ENCODE assay signal across 8 mouse cellular contexts in genomic region chr15:102245461-102245881, GRCm38 (mm10). TPM values are rescaled to one million over a fixed set of nuclear protein-coding genes. Genes with fewer than 3 reads are reported as not detected.
DNase-seq lines count a peak whose midpoint lies in the region; ATAC-seq lines count a peak whose summit lies in the region.

No protein-coding gene starts in this region.

- H3K27ac ChIP-seq in kidney, embryonic 14.5 days (ENCODE audit: low read depth, low read length), result peak overlapping the region; percentile 96
- peak overlapping the region; percentile 92 for H3K27ac ChIP-seq in brown adipose tissue, adult 24 weeks (replicated peaks; ENCODE audit: low read depth, low read length)
- H3K27ac ChIP-seq in hindbrain, embryonic 15.5 days (replicated peaks), result peak overlapping the region; percentile 89
- peak overlapping the region; percentile 69 for H3K27ac ChIP-seq in macrophage

- H3K4me2 ChIP-seq in kidney, embryonic 14.5 days (replicated peaks; ENCODE audit: low read depth, low read length), result peak overlapping the region; percentile 81
- H3K4me2 ChIP-seq in hindbrain, embryonic 15.5 days, result peak overlapping the region; percentile 97

- peaks cover 37% of the 10 kb centered on the region for H3K79me2 ChIP-seq in macrophage (ENCODE audit: inconsistent target)

- no peak for DNase-seq in kidney, postnatal 14 days
- no peak for DNase-seq in urinary bladder, adult 2 months (ENCODE audit: low spot score)
- DNase-seq in embryo, embryonic 10.5 days (ENCODE audit: low spot score), result no peak

- no peaks in the 10 kb centered on the region; the same call in 1 of the 2 replicates for H3K36me3 ChIP-seq in kidney, embryonic 14.5 days (ENCODE audit: control insufficient read depth, insufficient read depth, low read length)
- no peaks in the 10 kb centered on the region for H3K36me3 ChIP-seq in hindbrain, embryonic 15.5 days
- H3K36me3 ChIP-seq in macrophage (ENCODE audit: inconsistent target), result no peaks in the 10 kb centered on the region

- H3K27me3 ChIP-seq in kidney, embryonic 14.5 days (ENCODE audit: control insufficient read depth, insufficient read depth, low read length), result no peaks in the 10 kb centered on the region; the same call in 1 of the 2 replicates
- H3K27me3 ChIP-seq in hindbrain, embryonic 15.5 days, result peaks cover 49% of the 10 kb centered on the region

- peak overlapping the region; percentile 74 for H3K9ac ChIP-seq in kidney, embryonic 14.5 days (ENCODE audit: low read depth, low read length)
- H3K9ac ChIP-seq in hindbrain, embryonic 15.5 days, result peak overlapping the region; percentile 67

- peaks cover 49% of the 10 kb centered on the region for H3K4me1 ChIP-seq in kidney, embryonic 14.5 days (ENCODE audit: control insufficient read depth, insufficient read depth, low read length)
- H3K4me1 ChIP-seq in brown adipose tissue, adult 24 weeks (ENCODE audit: control insufficient read depth, insufficient read depth, insufficient read length, low read length), result peaks cover 16% of the 10 kb centered on the region
- H3K4me1 ChIP-seq in hindbrain, embryonic 15.5 days (replicated peaks), result peaks cover 51% of the 10 kb centered on the region

- peak overlapping the region; percentile 66 for H3K4me3 ChIP-seq in kidney, embryonic 14.5 days (ENCODE audit: low read length)
- peak overlapping the region; percentile 95 for H3K4me3 ChIP-seq in brown adipose tissue, adult 24 weeks (ENCODE audit: insufficient read depth, low read depth, low read length)
- peak overlapping the region; percentile 62 for H3K4me3 ChIP-seq in hindbrain, embryonic 15.5 days
- H3K4me3 ChIP-seq in macrophage (ENCODE audit: inconsistent target), result peak overlapping the region; percentile 50

- no peak for ATAC-seq in kidney, embryonic 14.5 days (ENCODE audit: low FRiP score, low TSS enrichment)
- no peak for ATAC-seq in hindbrain, embryonic 15.5 days (ENCODE audit: low FRiP score, low read depth)
- ATAC-seq in monocyte, adult 5-6 weeks (replicated peaks; ENCODE audit: insufficient number of reproducible peaks, low FRiP score, low TSS enrichment, poor library complexity, severe bottlenecking), result no peak

- WGBS in kidney, embryonic 14.5 days, result 3% methylated on average over 14 of the region's 14 CpGs
- WGBS in hindbrain, embryonic 15.5 days, result 6% methylated on average over 14 of the region's 14 CpGs
- WGBS in macrophage (ENCODE audit: missing documents), result 24% methylated on average over 14 of the region's 14 CpGs

- H3K9me3 ChIP-seq in kidney, embryonic 14.5 days (ENCODE audit: control insufficient read depth, low read length), result no peaks in the 10 kb centered on the region
- no peaks in the 10 kb centered on the region for H3K9me3 ChIP-seq in hindbrain, embryonic 15.5 days

RNA-seq across cellular contexts. Expression of gene Rarg, which starts 11.8 kb away (rescaled TPM):
- polyA plus RNA-seq in kidney, embryonic 14.5 days (2014; fragmentation: Nextera tagmentation; extraction: Ambion mirVana), result 17.9 and 23.9 TPM in 2 replicates
- polyA plus RNA-seq in brown adipose tissue, adult 24 weeks (2012; ENCODE audit: insufficient read depth, insufficient read length, missing spikeins), result 10.3 and 12.1 TPM in 2 replicates
- 5.8 and 6.3 TPM in 2 replicates for polyA plus RNA-seq in hindbrain, embryonic 15.5 days (2015; fragmentation: Nextera tagmentation; extraction: Ambion mirVana)
- 10 to 100 TPM in 25 of 26 experiments, 1 to 10 TPM in 1; 9.2 to 63.4 (median 21.5) TPM for total RNA-seq in macrophage (2018; cell fraction: chromatin; rRNA removed)
- 10 to 100 TPM in 25 of 26 experiments, 1 to 10 TPM in 1; 9.0 to 21.1 (median 17.2) TPM for total RNA-seq in macrophage (2018; cell fraction: cytosol; rRNA removed)
- 10 to 100 TPM; 14.7 to 49.4 (median 23.3) TPM for total RNA-seq in macrophage (2018; cell fraction: nucleus; rRNA removed)
- 4.7 to 19.6 TPM (median 7.5 TPM) in 3 replicates for polyA plus RNA-seq in macrophage (2018)
- 72.2 and 76.7 TPM in 2 replicates for polyA plus RNA-seq in urinary bladder, adult 2 months (2012; rRNA removed)
- total RNA-seq in monocyte, adult 5-6 weeks (2017), result 18.8 to 30.0 TPM (median 26.6 TPM) in 3 replicates

RNA-seq across cellular contexts. Expression of gene Itgb7, which starts 13.7 kb away (rescaled TPM):
- 1.1 and 1.7 TPM in 2 replicates for polyA plus RNA-seq in kidney, embryonic 14.5 days (2014; fragmentation: Nextera tagmentation; extraction: Ambion mirVana)
- polyA plus RNA-seq in brown adipose tissue, adult 24 weeks (2012; ENCODE audit: insufficient read depth, insufficient read length, missing spikeins), result 2.0 and 4.6 TPM in 2 replicates
- 1.1 and 1.2 TPM in 2 replicates for polyA plus RNA-seq in hindbrain, embryonic 15.5 days (2015; fragmentation: Nextera tagmentation; extraction: Ambion mirVana)
- 10 to 100 TPM in 1 of 26 experiments, 1 to 10 TPM in 25; 1.1 to 10.8 (median 4.2) TPM for total RNA-seq in macrophage (2018; cell fraction: chromatin; rRNA removed)
- 10 to 100 TPM in 10 of 26 experiments, 1 to 10 TPM in 16; 5.1 to 12.2 (median 8.6) TPM for total RNA-seq in macrophage (2018; cell fraction: cytosol; rRNA removed)
- total RNA-seq in macrophage (2018; cell fraction: nucleus; rRNA removed), result 10 to 100 TPM in 24 of 26 experiments, 1 to 10 TPM in 2; 8.5 to 27.7 (median 18.2) TPM
- 3.5 to 14.3 TPM (median 5.0 TPM) in 3 replicates for polyA plus RNA-seq in macrophage (2018)
- 7.0 and 13.2 TPM in 2 replicates for polyA plus RNA-seq in urinary bladder, adult 2 months (2012; rRNA removed)
- 533 to 618 TPM (median 601 TPM) in 3 replicates for total RNA-seq in monocyte, adult 5-6 weeks (2017)

RNA-seq across cellular contexts. Expression of gene Gm9918, which starts 24.9 kb away (rescaled TPM):
- 0.37 and 0.84 TPM in 2 replicates for polyA plus RNA-seq in kidney, embryonic 14.5 days (2014; fragmentation: Nextera tagmentation; extraction: Ambion mirVana)
- polyA plus RNA-seq in brown adipose tissue, adult 24 weeks (2012; ENCODE audit: insufficient read depth, insufficient read length, missing spikeins), result not detected in 2 replicates
- 0.06 and 0.07 TPM in 2 replicates for polyA plus RNA-seq in hindbrain, embryonic 15.5 days (2015; fragmentation: Nextera tagmentation; extraction: Ambion mirVana)
- total RNA-seq in macrophage (2018; cell fraction: chromatin; rRNA removed), result not detected
- total RNA-seq in macrophage (2018; cell fraction: cytosol; rRNA removed), result not detected
- total RNA-seq in macrophage (2018; cell fraction: nucleus; rRNA removed), result not detected
- not detected in 3 replicates for polyA plus RNA-seq in macrophage (2018)
- polyA plus RNA-seq in urinary bladder, adult 2 months (2012; rRNA removed), result 0.56 and 0.59 TPM in 2 replicates
- not detected in 3 replicates for total RNA-seq in monocyte, adult 5-6 weeks (2017)

RNA-seq across cellular contexts. Expression of gene Mfsd5, which starts 33.8 kb away (rescaled TPM):
- polyA plus RNA-seq in kidney, embryonic 14.5 days (2014; fragmentation: Nextera tagmentation; extraction: Ambion mirVana), result 53.7 and 65.3 TPM in 2 replicates
- 17.0 and 20.0 TPM in 2 replicates for polyA plus RNA-seq in brown adipose tissue, adult 24 weeks (2012; ENCODE audit: insufficient read depth, insufficient read length, missing spikeins)
- 59.7 and 63.5 TPM in 2 replicates for polyA plus RNA-seq in hindbrain, embryonic 15.5 days (2015; fragmentation: Nextera tagmentation; extraction: Ambion mirVana)
- 10 to 100 TPM in 4 of 26 experiments, 1 to 10 TPM in 22; 2.6 to 13.6 (median 6.1) TPM for total RNA-seq in macrophage (2018; cell fraction: chromatin; rRNA removed)
- 100 to 1,000 TPM in 1 of 26 experiments, 10 to 100 TPM in 25; 52.1 to 102 (median 74.8) TPM for total RNA-seq in macrophage (2018; cell fraction: cytosol; rRNA removed)
- 10 to 100 TPM; 13.5 to 78.9 (median 54.2) TPM for total RNA-seq in macrophage (2018; cell fraction: nucleus; rRNA removed)
- 49.9 to 84.0 TPM (median 66.7 TPM) in 3 replicates for polyA plus RNA-seq in macrophage (2018)
- 62.6 and 64.4 TPM in 2 replicates for polyA plus RNA-seq in urinary bladder, adult 2 months (2012; rRNA removed)
- 30.1 to 39.1 TPM (median 34.0 TPM) in 3 replicates for total RNA-seq in monocyte, adult 5-6 weeks (2017)

RNA-seq across cellular contexts. Expression of gene Csad, which starts 40.9 kb away (rescaled TPM):
- polyA plus RNA-seq in kidney, embryonic 14.5 days (2014; fragmentation: Nextera tagmentation; extraction: Ambion mirVana), result 50.6 and 68.1 TPM in 2 replicates
- 137 and 181 TPM in 2 replicates for polyA plus RNA-seq in brown adipose tissue, adult 24 weeks (2012; ENCODE audit: insufficient read depth, insufficient read length, missing spikeins)
- 39.2 and 40.1 TPM in 2 replicates for polyA plus RNA-seq in hindbrain, embryonic 15.5 days (2015; fragmentation: Nextera tagmentation; extraction: Ambion mirVana)
- total RNA-seq in macrophage (2018; cell fraction: chromatin; rRNA removed), result 100 to 1,000 TPM in 1 of 26 experiments, 10 to 100 TPM in 25; 36.0 to 107 (median 63.6) TPM
- total RNA-seq in macrophage (2018; cell fraction: cytosol; rRNA removed), result 10 to 100 TPM; 11.4 to 28.7 (median 19.8) TPM
- total RNA-seq in macrophage (2018; cell fraction: nucleus; rRNA removed), result 10 to 100 TPM; 12.8 to 61.6 (median 32.1) TPM
- 10.6 to 26.7 TPM (median 14.8 TPM) in 3 replicates for polyA plus RNA-seq in macrophage (2018)
- 92.4 and 102 TPM in 2 replicates for polyA plus RNA-seq in urinary bladder, adult 2 months (2012; rRNA removed)
- 4.1 to 11.2 TPM (median 8.1 TPM) in 3 replicates for total RNA-seq in monocyte, adult 5-6 weeks (2017)
